Mouse (Mus musculus) mesoderm, embryonic 11.5 days (tissue): ENCODE measurements around the gene Ccdc60.
"Not testable (repeated sequence)": the region's sequence is repeated elsewhere in the genome, so short reads cannot be mapped to it uniquely, and the experiment has no call there.

Experiments used
- DNase-seq: peaks from one replicate; pipeline ENCODE4 v3.0.0-alpha.2; 2012; ENCODE audit warnings: low read depth, low spot score

Ccdc60 gene

DNA sequence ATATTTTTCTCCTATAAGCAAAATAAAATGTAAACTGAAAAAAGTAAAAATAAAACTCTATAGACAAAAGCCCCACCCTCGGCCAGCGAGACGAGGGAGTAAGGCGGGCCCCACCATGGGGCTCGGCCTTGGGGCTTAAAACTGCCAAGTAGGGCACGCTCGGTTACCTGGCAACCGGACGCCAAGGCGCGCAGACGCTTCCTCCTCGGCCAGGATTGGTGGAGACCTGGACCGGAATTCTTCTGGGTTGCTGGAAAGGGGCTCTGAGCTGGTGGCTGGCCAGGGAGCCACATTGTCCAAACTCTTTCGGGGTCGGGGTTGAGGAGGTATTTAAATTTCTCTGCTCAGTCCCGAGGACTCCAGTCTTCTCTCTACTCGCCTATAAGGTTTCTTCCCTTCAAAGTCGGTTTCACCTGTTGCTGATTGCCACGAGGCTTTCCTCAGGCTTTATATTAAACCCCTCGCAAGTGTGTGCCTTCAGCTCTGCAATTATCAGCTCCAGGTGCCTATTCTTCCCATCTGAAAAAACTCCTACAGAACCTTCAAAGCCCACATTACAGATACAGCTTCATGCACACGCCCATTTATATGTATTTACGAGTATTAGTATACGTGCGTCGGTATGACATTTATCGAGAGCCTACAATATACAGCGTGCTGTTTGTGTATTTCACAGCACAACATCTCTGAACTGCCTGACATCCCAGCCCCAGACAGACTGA is at the start of gene Ccdc60:
Ccdc60 (minus strand) TSS at position 137 of the 722 bp plus-strand sequence.
- peak; percentile 78 for DNase-seq

- DNase-seq = no peak
Measured at GRCm38 (mm10) chr5:116336191-116336590, 47.4 kb upstream of the Ccdc60 start.

- DNase-seq = no peak
Measured at GRCm38 (mm10) chr5:116328911-116329310, 40.1 kb upstream of the Ccdc60 start.

- DNase-seq = no peak
Measured at GRCm38 (mm10) chr5:116323401-116323800, 34.6 kb upstream of the Ccdc60 start.

GRCm38 (mm10) chr5:116322365-116323027 is 33.7 kb upstream of the Ccdc60 start:
- DNase-seq = peak; percentile 65

GRCm38 (mm10) chr5:116313711-116314110 is 24.9 kb upstream of the Ccdc60 start:
- no peak for DNase-seq

DNA sequence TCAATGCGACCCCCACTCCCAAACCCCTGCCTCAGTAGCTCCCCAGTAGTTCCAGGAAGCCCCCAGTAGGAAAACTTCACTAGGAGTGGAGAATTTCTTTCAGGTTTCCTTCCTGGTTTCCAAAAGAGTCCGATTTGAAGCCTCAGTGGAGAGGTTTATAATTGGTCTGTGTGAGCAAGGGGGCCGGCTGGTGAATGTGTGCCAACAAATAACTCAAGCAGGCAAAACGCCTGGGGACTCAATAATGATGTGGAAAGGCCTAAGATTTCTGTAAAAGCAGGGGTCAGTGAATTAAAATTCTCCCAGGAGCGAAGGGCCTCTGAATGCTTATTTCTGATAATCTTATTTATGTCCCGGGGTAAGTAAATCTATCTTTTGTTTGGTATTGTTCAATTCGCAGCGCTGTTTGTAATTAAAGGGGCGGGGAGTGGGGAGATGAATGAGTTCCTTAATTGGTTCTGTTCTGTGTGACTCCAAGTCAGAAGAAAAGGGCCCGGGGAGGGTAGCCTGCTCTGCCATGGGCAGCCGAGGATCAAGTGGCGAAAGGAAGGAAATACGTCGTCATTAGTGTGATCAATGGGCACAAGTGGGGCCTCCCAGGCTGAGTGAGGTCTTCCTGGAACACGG is 23.4 kb upstream of the Ccdc60 start:
- no peak for DNase-seq

GRCm38 (mm10) chr5:116311636-116312035 is 22.9 kb upstream of the Ccdc60 start:
- no peak for DNase-seq

DNA sequence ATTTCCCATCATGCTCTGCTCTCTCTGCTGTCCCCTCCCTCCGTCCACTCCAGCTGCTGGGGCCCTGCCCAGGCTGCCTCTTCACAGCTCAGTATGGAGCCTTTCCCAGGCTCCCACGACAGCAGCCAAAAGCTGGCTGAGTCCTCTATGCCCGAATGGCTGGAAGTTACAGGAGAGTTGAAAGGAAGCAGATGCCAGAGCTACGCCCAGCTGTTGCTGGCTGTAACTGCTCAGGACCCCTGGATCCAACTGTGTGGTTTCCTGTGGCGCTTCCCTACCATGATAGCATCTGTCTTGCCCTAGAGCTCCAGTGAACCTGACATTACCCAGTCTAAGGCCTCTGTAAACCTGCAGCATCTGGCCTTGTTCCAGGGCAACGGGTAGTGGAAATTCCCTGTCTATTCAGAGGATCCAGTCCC is 20.6 kb upstream of the Ccdc60 start:
- DNase-seq = peak; percentile 44

GRCm38 (mm10) chr5:116305557-116305956 is 16.8 kb upstream of the Ccdc60 start:
- no peak for DNase-seq

GRCm38 (mm10) chr5:116305146-116305545 is 16.4 kb upstream of the Ccdc60 start:
- not testable (repeated sequence) for DNase-seq

DNA sequence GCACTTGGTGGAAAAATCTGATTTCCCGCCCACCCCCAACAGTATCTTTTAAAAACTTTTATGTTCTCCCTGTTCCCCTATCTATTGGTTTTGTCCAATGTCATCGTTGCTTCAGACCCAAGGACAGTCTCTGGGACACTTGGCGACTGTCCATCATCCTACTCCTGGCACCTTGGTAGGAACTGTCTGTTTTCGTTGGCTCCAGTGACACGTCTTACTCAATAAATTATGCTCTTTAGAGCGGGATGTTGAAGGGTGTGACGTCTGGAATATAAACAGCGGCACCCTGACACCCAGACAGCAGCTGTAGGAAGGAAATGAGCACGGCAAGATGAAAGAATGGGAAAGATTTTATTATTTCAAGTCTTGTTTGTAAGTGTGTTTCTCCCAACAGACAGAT is 12.2 kb upstream of the Ccdc60 start:
- no peak for DNase-seq

- no peak for DNase-seq
Measured at GRCm38 (mm10) chr5:116293501-116293900, 4.7 kb upstream of the Ccdc60 start.

DNA sequence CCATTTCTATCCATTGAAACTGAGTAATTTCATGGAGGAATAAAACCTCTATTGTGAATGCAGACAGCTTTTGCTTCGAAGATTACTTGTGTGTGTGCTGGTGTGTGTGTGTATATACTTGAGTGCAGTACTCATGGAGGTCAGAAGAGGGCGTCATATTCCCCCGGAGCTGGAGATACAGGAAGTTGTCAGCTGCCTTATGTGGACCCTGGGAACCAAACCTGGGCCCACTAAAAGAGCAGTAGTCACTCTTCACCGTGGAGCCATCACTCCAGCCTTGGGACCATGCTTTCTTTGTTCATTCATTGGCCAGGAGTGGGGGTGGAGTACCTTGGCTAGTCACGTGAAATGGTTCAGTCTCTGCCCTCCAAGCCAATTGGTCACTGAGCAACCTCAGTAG is 1.8 kb upstream of the Ccdc60 start:
- no peak for DNase-seq

DNA sequence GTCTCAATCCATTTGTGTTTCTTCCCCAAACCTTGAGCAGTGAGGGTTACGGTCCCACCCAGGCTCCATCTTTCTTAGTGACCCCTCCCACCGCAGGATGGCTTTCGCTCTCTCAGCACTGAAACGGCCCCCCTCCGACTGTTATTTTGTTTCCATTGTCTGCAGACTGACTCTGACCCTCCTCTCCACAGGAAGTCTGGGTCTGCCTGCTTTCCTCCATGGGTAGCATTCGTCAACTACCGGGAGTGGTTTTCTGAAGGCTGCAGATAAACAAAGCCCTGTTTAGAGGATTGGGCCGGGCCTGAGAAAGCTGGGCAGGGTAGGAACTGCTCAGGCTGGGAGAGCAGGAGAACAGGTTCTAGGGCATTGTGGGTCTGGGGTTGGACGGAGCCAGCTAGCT is 1.1 kb upstream of the Ccdc60 start:
- DNase-seq = peak; percentile 43

- DNase-seq = no peak
Measured at GRCm38 (mm10) chr5:116288183-116288582, 602 bp downstream of the Ccdc60 start.

DNA sequence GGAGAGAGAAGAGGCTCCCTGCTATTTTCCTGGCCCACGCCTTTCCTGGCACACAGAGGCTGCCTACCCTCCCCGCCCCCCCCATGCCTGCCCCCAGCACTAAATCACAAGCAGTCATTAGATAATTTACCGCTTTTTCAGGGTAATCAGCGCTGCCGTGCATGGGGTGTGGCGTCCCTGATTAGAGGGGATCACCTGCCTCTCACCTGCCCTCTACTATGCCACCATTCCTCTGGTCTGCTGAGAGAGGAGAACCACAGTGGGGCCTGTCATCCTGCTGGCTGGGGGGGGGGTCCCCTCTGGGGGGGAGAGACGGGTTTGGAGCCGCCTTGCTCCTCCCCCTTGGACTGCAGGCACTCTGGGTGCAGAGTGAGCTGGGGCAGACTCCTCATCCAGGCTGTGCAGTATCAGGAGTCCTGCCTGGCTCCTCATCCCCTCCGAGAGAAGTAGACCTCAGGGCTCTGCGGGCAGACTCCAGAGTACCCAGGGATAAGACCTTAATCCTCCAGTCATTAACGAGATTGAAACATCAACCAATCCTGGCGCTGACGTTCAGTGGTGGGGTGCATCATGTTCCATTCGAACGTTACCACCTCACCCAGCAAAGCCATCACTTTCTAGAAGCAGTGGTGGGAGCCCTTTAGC is 3.1 kb downstream of the Ccdc60 start:
- no peak for DNase-seq

DNA sequence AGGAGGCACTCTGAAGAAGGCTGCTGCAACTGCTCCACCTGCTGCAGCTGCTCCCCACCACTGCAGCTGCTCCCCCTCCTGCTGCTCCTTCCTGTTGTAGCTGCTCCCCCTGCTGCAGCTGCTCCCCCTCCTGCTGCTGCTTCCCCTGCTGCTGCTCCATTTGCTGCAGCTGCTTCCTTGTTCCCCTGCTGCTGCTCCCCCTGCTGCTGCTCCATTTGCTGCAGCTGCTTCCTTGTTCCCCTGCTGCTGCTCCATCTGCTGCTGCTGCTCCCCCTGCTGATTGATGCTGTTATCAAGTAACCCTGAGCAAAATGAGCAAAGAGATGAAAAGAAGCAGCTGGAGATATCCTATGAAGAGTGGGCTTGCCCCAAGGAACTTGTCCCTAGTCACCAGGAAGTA is 8.3 kb downstream of the Ccdc60 start:
- DNase-seq = peak; percentile 36

GRCm38 (mm10) chr5:116278436-116278918 is 10.3 kb downstream of the Ccdc60 start:
- DNase-seq = no peak

DNA sequence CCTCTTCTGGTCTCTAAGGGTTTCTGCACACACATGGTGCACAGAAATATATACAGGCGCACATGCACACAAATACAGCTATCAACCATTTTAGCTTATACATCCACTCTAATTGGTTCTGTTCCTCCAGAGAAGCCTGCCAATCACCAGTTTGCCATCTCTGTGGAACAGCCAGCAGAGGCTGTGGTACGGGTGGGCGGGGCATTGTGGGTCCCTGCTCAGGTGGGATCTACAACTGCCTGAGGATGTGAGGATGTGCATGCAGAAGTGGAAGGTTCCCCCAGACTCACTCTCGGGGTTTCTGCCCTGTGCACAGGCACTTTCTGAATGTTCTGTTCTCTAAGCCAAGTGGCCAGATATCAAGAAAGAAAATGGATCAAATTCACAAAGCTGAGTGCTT is 10.8 kb downstream of the Ccdc60 start:
- DNase-seq = no peak

DNA sequence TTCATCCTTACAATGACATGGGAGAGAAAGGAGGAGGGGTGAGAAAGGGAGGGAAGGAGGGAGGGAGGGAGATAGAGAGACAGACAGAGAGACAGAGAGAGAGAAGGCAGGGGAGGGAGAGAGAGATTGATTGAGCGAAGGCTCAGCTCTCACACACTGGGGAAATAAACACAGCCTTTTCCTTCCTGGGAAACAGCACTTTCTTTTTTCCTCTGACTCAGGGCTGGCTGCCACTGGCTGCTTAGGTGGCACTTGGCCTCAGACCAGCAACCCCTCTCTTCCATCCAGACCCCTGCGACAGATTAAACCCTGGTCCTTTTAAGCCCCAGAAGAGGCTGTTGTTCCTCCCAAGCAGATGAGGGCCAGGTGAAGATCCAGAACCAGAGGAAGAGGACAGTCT is 14.0 kb downstream of the Ccdc60 start:
- DNase-seq = no peak

- no peak for DNase-seq
Measured at GRCm38 (mm10) chr5:116274365-116274764, 14.4 kb downstream of the Ccdc60 start.
